Mouse (Mus musculus) midbrain, embryonic 13.5 days (tissue): ENCODE results near the gene C530008M17Rik. TPM values are rescaled to one million over a fixed set of nuclear protein-coding genes. Genes with fewer than 3 reads are reported as not detected.

Source experiments
- ATAC-seq: fragments of 200-750 bp; cut with Nextera tagmentation; 2 replicates; pipeline ENCODE4 v1.8.0; 2017; ENCODE audit warnings: mild to moderate bottlenecking, moderate TSS enrichment, moderate library complexity
- H3K27ac ChIP-seq: fragments of 300-500 bp; sonication (generic); 2 replicates; pipeline ENCODE4 v1.5.1; 2015; ENCODE audit warnings: inconsistent platforms, mild to moderate bottlenecking, moderate library complexity
- H3K27me3 ChIP-seq: fragments of 300-500 bp; sonication (generic); 2 replicates; pipeline ENCODE4 v1.6.1; 2015; ENCODE audit warnings: mild to moderate bottlenecking, inconsistent platforms
- H3K36me3 ChIP-seq: fragments of 300-500 bp; sonication (generic); 2 replicates; pipeline ENCODE4 v1.6.1; 2015; ENCODE audit warnings: mild to moderate bottlenecking, inconsistent platforms
- H3K4me1 ChIP-seq: fragments of 300-500 bp; sonication (generic); replicated peaks from 2 replicates; pipeline ENCODE4 v1.6.1; 2015; ENCODE audit warnings: inconsistent platforms
- H3K4me2 ChIP-seq: fragments of 300-500 bp; sonication (generic); replicated peaks from 2 replicates; pipeline ENCODE4 v1.6.1; 2015; ENCODE audit warnings: moderate library complexity, mild to moderate bottlenecking, inconsistent platforms
- H3K4me3 ChIP-seq: fragments of 300-500 bp; sonication (generic); replicated peaks from 2 replicates; pipeline ENCODE4 v1.5.1; 2015; ENCODE audit warnings: mild to moderate bottlenecking, inconsistent platforms
- H3K9ac ChIP-seq: fragments of 300-500 bp; sonication (generic); replicated peaks from 2 replicates; pipeline ENCODE4 v1.6.1; 2015; ENCODE audit warnings: mild to moderate bottlenecking, inconsistent platforms
- H3K9me3 ChIP-seq: fragments of 300-500 bp; sonication (generic); 2 replicates; pipeline ENCODE4 v1.6.1; 2016; ENCODE audit warnings: mild to moderate bottlenecking, inconsistent platforms
- WGBS: fragments of 180-500 bp; shearing (Covaris S2); methylation state at CpG from one replicate; pipeline ENCODE4 v1.1.7; 2015; 5-methylcytosine and 5-hydroxymethylcytosine counted together
- polyA plus RNA-seq: library from polyadenylated mRNA; unstranded; fragments of >200 nt; fragmentation: Nextera tagmentation; extraction: Ambion mirVana; gene quantifications from 2 replicates; pipeline ENCODE4 v1.2.1, GENCODE M21; 2015

C530008M17Rik gene
- polyA plus RNA-seq, 1 experiment from 2014 or later, result 75.2 TPM

GRCm38 (mm10) chr5:76645091-76645868 lies 11.0 kb upstream of the C530008M17Rik start:
- ATAC-seq, result no peak
- H3K4me2 ChIP-seq, result no peak overlapping the region
- no peaks in the 10 kb centered on the region for H3K27me3 ChIP-seq
- no peaks in the 10 kb centered on the region for H3K4me1 ChIP-seq
- H3K9ac ChIP-seq, result no peak overlapping the region
- H3K9me3 ChIP-seq, result no peaks in the 10 kb centered on the region
- H3K36me3 ChIP-seq, result peaks cover 42% of the 10 kb centered on the region
- no peak overlapping the region for H3K27ac ChIP-seq
- 96% methylated on average over 10 of the region's 10 CpGs for whole genome bisulfite sequencing
- H3K4me3 ChIP-seq, result no peak overlapping the region

- Histone ChIP-seq H3K4me3 (no peak overlapping the region), H3K4me2 (no peak overlapping the region), H3K4me1 (peaks cover 14% of the 10 kb centered on the region), H3K36me3 (0 out of 2 replicates have a peak, but pooled peaks cover 7% of the 10 kb centered on the region), H3K9ac (no peak overlapping the region), H3K9me3 (no peaks in the 10 kb centered on the region), H3K27ac (no peak overlapping the region), H3K27me3 (no peaks in the 10 kb centered on the region)
- no peak for ATAC-seq
- WGBS, result 83% methylated on average over 4 of the region's 4 CpGs
Measured at GRCm38 (mm10) chr5:76649897-76650296, 6.4 kb upstream of the C530008M17Rik start.

GRCm38 (mm10) chr5:76651151-76651725 lies 5.1 kb upstream of the C530008M17Rik start:
- H3K4me1 ChIP-seq, result peaks cover 14% of the 10 kb centered on the region
- H3K4me2 ChIP-seq, result no peak overlapping the region
- H3K36me3 ChIP-seq, result 0 out of 2 replicates have a peak, but pooled peaks cover 4% of the 10 kb centered on the region
- peak; percentile 84 for ATAC-seq
- WGBS, result 47% methylated on average over 5 of the region's 5 CpGs
- peak overlapping the region; percentile 58; the same call in 1 of the 2 replicates for H3K27ac ChIP-seq
- H3K9ac ChIP-seq, result no peak overlapping the region
- no peaks in the 10 kb centered on the region for H3K9me3 ChIP-seq
- H3K4me3 ChIP-seq, result no peak overlapping the region
- H3K27me3 ChIP-seq, result no peaks in the 10 kb centered on the region

- Histone ChIP-seq H3K9me3 (no peaks in the 10 kb centered on the region), H3K27ac (peak overlapping the region; percentile 98), H3K27me3 (no peaks in the 10 kb centered on the region), H3K4me2 (peak overlapping the region; percentile 67), H3K36me3 (no peaks in the 10 kb centered on the region), H3K9ac (peak overlapping the region; percentile 96), H3K4me1 (peaks cover 35% of the 10 kb centered on the region), H3K4me3 (peak overlapping the region; percentile 75)
- ATAC-seq, result peak; percentile 94
- under 1% methylated on average over 57 of the region's 80 CpGs for WGBS
Measured at GRCm38 (mm10) chr5:76657245-76658083, 1.2 kb downstream of the C530008M17Rik start.

- no peaks in the 10 kb centered on the region for H3K27me3 ChIP-seq
- under 1% methylated on average over 38 of the region's 38 CpGs for WGBS
- H3K4me1 ChIP-seq, result peaks cover 37% of the 10 kb centered on the region
- no peaks in the 10 kb centered on the region for H3K9me3 ChIP-seq
- no peaks in the 10 kb centered on the region for H3K36me3 ChIP-seq
- peak overlapping the region; percentile 98 for H3K27ac ChIP-seq
- peak overlapping the region; percentile 67 for H3K4me2 ChIP-seq
- H3K4me3 ChIP-seq, result peak overlapping the region; percentile 75
- peak overlapping the region; percentile 96 for H3K9ac ChIP-seq
- peak; percentile 80 for ATAC-seq
Measured at GRCm38 (mm10) chr5:76658084-76658934, 2.0 kb downstream of the C530008M17Rik start.

GRCm38 (mm10) chr5:76659958-76660635 lies 3.8 kb downstream of the C530008M17Rik start:
- Histone ChIP-seq H3K9me3 (no peaks in the 10 kb centered on the region), H3K4me1 (peaks cover 50% of the 10 kb centered on the region), H3K27ac (no peak overlapping the region), H3K36me3 (no peaks in the 10 kb centered on the region), H3K27me3 (no peaks in the 10 kb centered on the region), H3K9ac (no peak overlapping the region), H3K4me3 (peak overlapping the region; percentile 75), H3K4me2 (peak overlapping the region; percentile 67)
- 87% methylated on average over 8 of the region's 8 CpGs for WGBS
- no peak for ATAC-seq

- Histone ChIP-seq H3K27ac (no peak overlapping the region), H3K4me3 (no peak overlapping the region), H3K27me3 (no peaks in the 10 kb centered on the region), H3K9ac (no peak overlapping the region), H3K9me3 (no peaks in the 10 kb centered on the region), H3K4me1 (peaks cover 60% of the 10 kb centered on the region), H3K4me2 (no peak overlapping the region), H3K36me3 (no peaks in the 10 kb centered on the region)
- WGBS, result 92% methylated on average over 4 of the region's 4 CpGs
- no peak for ATAC-seq
Measured at GRCm38 (mm10) chr5:76661310-76661709, 5.0 kb downstream of the C530008M17Rik start.

- 0 out of 2 replicates have a peak overlapping the region, but pooled peaks have one; percentile 3 for H3K4me2 ChIP-seq
- peak overlapping the region; percentile 69 for H3K27ac ChIP-seq
- WGBS, result 70% methylated on average over 7 of the region's 7 CpGs
- no peaks in the 10 kb centered on the region for H3K36me3 ChIP-seq
- H3K4me1 ChIP-seq, result peaks cover 64% of the 10 kb centered on the region
- no peaks in the 10 kb centered on the region for H3K9me3 ChIP-seq
- no peak overlapping the region for H3K4me3 ChIP-seq
- no peak overlapping the region for H3K9ac ChIP-seq
- no peak for ATAC-seq
- no peaks in the 10 kb centered on the region for H3K27me3 ChIP-seq
Measured at GRCm38 (mm10) chr5:76664936-76665335, 8.6 kb downstream of the C530008M17Rik start.

- Histone ChIP-seq H3K36me3 (no peaks in the 10 kb centered on the region), H3K4me2 (peak overlapping the region; percentile 29; the same call in 1 of the 2 replicates), H3K27me3 (no peaks in the 10 kb centered on the region), H3K4me1 (peaks cover 60% of the 10 kb centered on the region), H3K27ac (peak overlapping the region; percentile 84), H3K4me3 (no peak overlapping the region), H3K9ac (no peak overlapping the region), H3K9me3 (no peaks in the 10 kb centered on the region)
- 9% methylated on average over 7 of the region's 7 CpGs for WGBS
- peak; percentile 84 for ATAC-seq
Measured at GRCm38 (mm10) chr5:76665421-76665820, 9.1 kb downstream of the C530008M17Rik start.

GRCm38 (mm10) chr5:76666026-76666756 lies 9.9 kb downstream of the C530008M17Rik start:
- no peaks in the 10 kb centered on the region for H3K27me3 ChIP-seq
- H3K27ac ChIP-seq, result peak overlapping the region; percentile 84
- no peak overlapping the region for H3K9ac ChIP-seq

More at GRCm38 (mm10) chr5:76666026-76666756, 9.9 kb downstream of the C530008M17Rik start:
- Histone ChIP-seq H3K9me3 (no peaks in the 10 kb centered on the region), H3K36me3 (peaks cover 6% of the 10 kb centered on the region; the same call in 1 of the 2 replicates), H3K4me3 (no peak overlapping the region), H3K4me1 (peaks cover 52% of the 10 kb centered on the region), H3K4me2 (no peak overlapping the region; the same call in 1 of the 2 replicates)
- WGBS, result 51% methylated on average over 6 of the region's 6 CpGs
- ATAC-seq, result peak; percentile 69
